Mouse (Mus musculus): ENCODE results near the gene Zbtb40. TPM values are rescaled to one million over a fixed set of nuclear protein-coding genes. Genes with fewer than 3 reads are reported as not detected.

Zbtb40 gene
- polyA plus RNA-seq, 1 experiment, result 24.9 TPM

DNA sequence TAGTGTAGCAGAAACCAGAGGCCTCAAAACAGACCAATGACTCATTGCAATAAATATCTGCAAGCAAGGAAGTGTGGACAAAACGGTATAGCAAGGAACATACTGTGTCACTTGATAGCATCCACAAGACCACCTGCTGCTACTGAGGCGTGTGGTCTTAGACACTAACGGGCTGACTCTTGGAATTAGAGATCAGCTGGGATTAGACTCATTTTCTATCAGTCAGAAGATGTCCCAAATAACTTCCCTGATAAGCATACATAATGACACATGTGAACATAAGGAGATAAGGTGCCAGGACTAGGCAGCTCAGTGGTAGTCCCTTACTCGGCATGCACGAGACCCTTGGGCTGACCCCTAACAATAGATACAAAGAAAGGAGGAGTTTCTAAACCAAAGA is 21.6 kb downstream of the Zbtb40 start:
- H3K4me3 ChIP-seq (ENCODE audit: control insufficient read depth, insufficient read depth, low read length), result no peak overlapping the region
- H3K36me3 ChIP-seq (ENCODE audit: control insufficient read depth, insufficient read depth, low read length), result no peaks in the 10 kb centered on the region
- 94% methylated on average over 5 of the region's 5 CpGs for WGBS
- DNase-seq, result no peak
- H3K4me1 ChIP-seq (replicated peaks; ENCODE audit: control insufficient read depth, insufficient read depth, low read length), result no peaks in the 10 kb centered on the region
- TF ChIP-seq CTCF (IDR thresholded peaks at IDR 0.05; ENCODE audit: borderline replicate concordance, control insufficient read depth, extremely low read depth, insufficient read depth, low read length, poor library complexity) (no peak), POLR2A (IDR thresholded peaks at IDR 0.05; ENCODE audit: control insufficient read depth, extremely low read depth, insufficient read depth, low read length, poor library complexity) (no peak)
- H3K27me3 ChIP-seq (ENCODE audit: control insufficient read depth, insufficient read depth, low read length), result no peaks in the 10 kb centered on the region
- no peak overlapping the region for H3K27ac ChIP-seq (ENCODE audit: control insufficient read depth, insufficient read depth, low read length)

DNA sequence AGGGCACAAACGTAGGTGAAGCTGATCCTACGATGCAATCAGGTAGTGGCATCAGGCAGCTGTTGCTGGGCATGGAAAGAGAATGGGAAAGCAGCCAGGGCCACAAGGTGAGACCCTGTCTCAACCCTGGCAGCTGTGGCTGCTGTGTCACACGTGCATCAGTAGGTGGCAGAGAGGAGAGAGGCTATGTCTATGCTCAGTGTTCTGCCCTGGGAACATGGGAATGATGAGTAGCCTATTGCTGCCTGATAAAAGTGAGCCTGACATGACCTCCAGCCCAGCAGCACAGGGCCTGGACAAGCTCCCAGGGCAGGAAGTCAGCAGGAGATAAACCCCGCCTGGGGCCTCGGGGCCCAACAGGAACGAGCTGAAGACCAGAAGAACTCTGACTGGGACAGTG is 23.0 kb downstream of the Zbtb40 start:
- no peak for DNase-seq
- 90% methylated on average over 6 of the region's 6 CpGs for WGBS
- Histone ChIP-seq H3K27me3 (ENCODE audit: control insufficient read depth, insufficient read depth, low read length) (no peaks in the 10 kb centered on the region), H3K4me1 (replicated peaks; ENCODE audit: control insufficient read depth, insufficient read depth, low read length) (no peaks in the 10 kb centered on the region), H3K4me3 (ENCODE audit: control insufficient read depth, insufficient read depth, low read length) (no peak overlapping the region), H3K27ac (ENCODE audit: control insufficient read depth, insufficient read depth, low read length) (no peak overlapping the region), H3K36me3 (ENCODE audit: control insufficient read depth, insufficient read depth, low read length) (no peaks in the 10 kb centered on the region)
- TF ChIP-seq POLR2A (IDR thresholded peaks at IDR 0.05; ENCODE audit: control insufficient read depth, extremely low read depth, insufficient read depth, low read length, poor library complexity), result no peak
- no peak for TF ChIP-seq CTCF (IDR thresholded peaks at IDR 0.05; ENCODE audit: borderline replicate concordance, control insufficient read depth, extremely low read depth, insufficient read depth, low read length, poor library complexity)

DNA sequence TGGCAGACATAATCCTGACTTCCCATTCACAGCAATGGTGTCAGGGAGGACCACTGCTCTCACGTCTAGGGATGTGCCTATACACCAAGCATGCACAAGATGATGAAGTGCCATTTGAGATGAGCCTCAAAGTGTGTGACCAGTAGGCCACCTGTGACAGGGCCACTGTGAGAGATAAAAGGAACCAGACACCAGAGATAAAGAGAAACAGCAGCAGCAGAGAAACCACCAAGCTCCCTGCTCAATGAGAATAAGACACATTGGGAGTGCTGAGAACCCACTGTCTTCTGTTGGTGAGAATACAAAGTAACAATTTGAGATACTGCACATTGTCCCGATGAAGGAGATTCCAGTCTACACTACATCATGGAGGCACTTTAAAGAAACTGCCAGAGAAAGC is 23.5 kb downstream of the Zbtb40 start:
- TF ChIP-seq POLR2A (IDR thresholded peaks at IDR 0.05; ENCODE audit: control insufficient read depth, extremely low read depth, insufficient read depth, low read length, poor library complexity), result no peak
- no peak for TF ChIP-seq CTCF (IDR thresholded peaks at IDR 0.05; ENCODE audit: borderline replicate concordance, control insufficient read depth, extremely low read depth, insufficient read depth, low read length, poor library complexity)
- 90% methylated on average over 2 of the region's 2 CpGs for WGBS
- Histone ChIP-seq H3K36me3 (ENCODE audit: control insufficient read depth, insufficient read depth, low read length) (no peaks in the 10 kb centered on the region), H3K4me1 (replicated peaks; ENCODE audit: control insufficient read depth, insufficient read depth, low read length) (no peaks in the 10 kb centered on the region), H3K27me3 (ENCODE audit: control insufficient read depth, insufficient read depth, low read length) (no peaks in the 10 kb centered on the region), H3K4me3 (ENCODE audit: control insufficient read depth, insufficient read depth, low read length) (no peak overlapping the region), H3K27ac (ENCODE audit: control insufficient read depth, insufficient read depth, low read length) (no peak overlapping the region)
- DNase-seq, result no peak

DNA sequence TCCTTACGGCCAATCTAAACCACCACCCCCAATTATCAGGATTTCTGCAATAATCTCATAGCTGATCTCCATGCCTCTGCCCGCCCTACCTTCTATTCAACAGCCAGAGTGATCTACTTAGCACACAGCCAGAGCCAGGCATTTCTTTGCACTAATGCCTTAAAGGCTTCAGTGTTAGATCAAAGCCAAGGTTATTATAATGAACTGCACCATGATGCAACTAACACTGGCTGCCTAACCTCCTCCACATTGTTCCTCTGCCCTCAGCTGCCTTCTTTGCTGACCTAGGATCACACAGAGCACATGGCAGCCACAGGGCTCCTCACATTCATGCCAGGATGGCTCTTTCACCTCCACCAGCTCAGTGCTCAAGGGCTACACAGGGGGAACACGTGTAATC is 28.5 kb downstream of the Zbtb40 start:
- WGBS, result 93% methylated on average over 3 of the region's 3 CpGs
- TF ChIP-seq POLR2A (IDR thresholded peaks at IDR 0.05; ENCODE audit: control insufficient read depth, extremely low read depth, insufficient read depth, low read length, poor library complexity) (no peak), CTCF (IDR thresholded peaks at IDR 0.05; ENCODE audit: borderline replicate concordance, control insufficient read depth, extremely low read depth, insufficient read depth, low read length, poor library complexity) (no peak)
- Histone ChIP-seq H3K4me1 (replicated peaks; ENCODE audit: control insufficient read depth, insufficient read depth, low read length) (no peaks in the 10 kb centered on the region), H3K36me3 (ENCODE audit: control insufficient read depth, insufficient read depth, low read length) (peaks cover 15% of the 10 kb centered on the region), H3K27me3 (ENCODE audit: control insufficient read depth, insufficient read depth, low read length) (no peaks in the 10 kb centered on the region), H3K27ac (ENCODE audit: control insufficient read depth, insufficient read depth, low read length) (no peak overlapping the region), H3K4me3 (ENCODE audit: control insufficient read depth, insufficient read depth, low read length) (no peak overlapping the region)
- no peak for DNase-seq

DNA sequence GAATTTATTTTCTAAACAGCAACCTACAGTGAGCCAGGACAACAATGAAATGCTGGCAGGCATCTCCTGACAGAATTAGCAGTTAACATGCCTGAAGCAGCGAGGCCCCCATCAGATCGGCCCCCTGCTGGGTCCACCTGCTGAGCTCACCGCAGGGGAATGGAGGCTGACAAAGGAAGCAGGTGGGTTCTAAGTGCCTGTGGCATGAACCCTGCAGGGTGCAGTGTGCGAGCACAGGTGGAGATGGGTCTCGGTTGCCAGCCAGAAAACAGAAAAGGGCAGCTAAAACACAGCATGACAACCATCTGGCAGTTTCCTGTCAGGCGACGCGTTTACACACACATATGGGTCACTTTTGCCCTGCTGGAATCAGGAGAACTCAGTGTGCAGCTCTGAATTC is 32.7 kb downstream of the Zbtb40 start:
- no peaks in the 10 kb centered on the region for H3K4me1 ChIP-seq (replicated peaks; ENCODE audit: control insufficient read depth, insufficient read depth, low read length)
- peaks cover 15% of the 10 kb centered on the region for H3K36me3 ChIP-seq (ENCODE audit: control insufficient read depth, insufficient read depth, low read length)
- no peak for DNase-seq
- H3K27ac ChIP-seq (ENCODE audit: control insufficient read depth, insufficient read depth, low read length), result no peak overlapping the region
- H3K4me3 ChIP-seq (ENCODE audit: control insufficient read depth, insufficient read depth, low read length), result no peak overlapping the region
- no peaks in the 10 kb centered on the region for H3K27me3 ChIP-seq (ENCODE audit: control insufficient read depth, insufficient read depth, low read length)
- WGBS, result 91% methylated on average over 8 of the region's 8 CpGs
- TF ChIP-seq POLR2A (IDR thresholded peaks at IDR 0.05; ENCODE audit: control insufficient read depth, extremely low read depth, insufficient read depth, low read length, poor library complexity) (no peak), CTCF (IDR thresholded peaks at IDR 0.05; ENCODE audit: borderline replicate concordance, control insufficient read depth, extremely low read depth, insufficient read depth, low read length, poor library complexity) (no peak)

DNA sequence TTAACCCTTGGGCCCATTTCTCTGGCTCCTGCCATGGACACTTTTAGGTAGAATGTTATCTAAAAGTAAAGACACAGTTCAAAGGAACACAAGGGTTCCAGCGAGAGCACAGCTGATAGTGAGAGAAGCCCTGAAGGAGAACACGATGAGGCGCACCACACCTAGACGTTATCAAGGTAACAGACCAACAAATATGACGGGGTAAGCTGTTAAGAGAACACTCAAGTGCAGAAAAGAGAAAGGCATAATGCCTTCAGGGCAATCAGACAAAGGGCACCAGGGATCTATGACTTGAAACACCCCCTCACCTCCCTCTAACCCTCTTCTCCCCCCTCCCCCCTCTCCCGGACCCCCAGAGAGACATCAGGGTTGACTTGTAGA is 33.1 kb downstream of the Zbtb40 start:
- H3K4me3 ChIP-seq (ENCODE audit: control insufficient read depth, insufficient read depth, low read length), result no peak overlapping the region
- TF ChIP-seq CTCF (IDR thresholded peaks at IDR 0.05; ENCODE audit: borderline replicate concordance, control insufficient read depth, extremely low read depth, insufficient read depth, low read length, poor library complexity), result no peak
- DNase-seq, result no peak
- no peak overlapping the region for H3K27ac ChIP-seq (ENCODE audit: control insufficient read depth, insufficient read depth, low read length)
- no peaks in the 10 kb centered on the region for H3K4me1 ChIP-seq (replicated peaks; ENCODE audit: control insufficient read depth, insufficient read depth, low read length)
- peaks cover 15% of the 10 kb centered on the region for H3K36me3 ChIP-seq (ENCODE audit: control insufficient read depth, insufficient read depth, low read length)
- no peaks in the 10 kb centered on the region for H3K27me3 ChIP-seq (ENCODE audit: control insufficient read depth, insufficient read depth, low read length)
- WGBS, result 96% methylated on average over 6 of the region's 6 CpGs

DNA sequence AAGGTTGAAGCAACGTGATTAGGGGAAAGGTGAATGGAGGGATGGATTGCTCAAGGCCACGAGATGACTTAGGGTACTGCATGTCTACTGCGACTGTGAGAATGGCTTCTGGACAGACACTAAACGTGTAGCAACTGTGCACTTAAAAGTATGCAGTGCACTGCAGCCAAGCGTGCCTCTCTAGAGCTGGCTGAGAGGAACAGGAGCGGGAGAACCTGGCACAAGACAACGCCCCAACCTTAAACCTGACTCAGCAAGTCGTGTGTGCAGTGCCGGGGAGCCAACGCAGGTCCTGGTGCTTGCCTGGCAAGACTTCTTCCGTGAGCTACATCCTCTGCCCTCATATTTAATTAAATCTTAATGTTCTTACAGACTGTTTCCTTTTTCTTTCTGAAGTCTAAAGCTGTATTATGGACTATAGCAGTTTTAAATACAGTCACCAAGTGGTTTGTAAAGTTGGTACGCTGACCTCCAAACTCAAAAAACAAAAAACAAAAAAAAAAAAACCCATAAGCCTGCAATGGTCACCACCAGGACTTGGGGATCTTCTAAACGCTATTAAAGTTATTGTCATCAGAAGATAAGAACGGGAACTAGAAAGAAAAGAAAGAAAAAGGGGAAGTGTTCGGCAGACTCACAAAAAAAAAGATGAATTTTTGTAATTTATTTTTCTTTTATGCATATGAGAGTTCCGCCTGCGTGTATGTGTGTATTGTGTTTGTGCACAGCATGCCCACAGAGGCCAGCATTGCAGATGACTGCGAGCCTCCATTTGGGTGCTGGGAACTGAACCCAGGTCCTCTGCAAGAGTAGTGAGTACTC is 33.7 kb downstream of the Zbtb40 start:
- WGBS, result 82% methylated on average over 18 of the region's 18 CpGs
- Histone ChIP-seq H3K4me3 (ENCODE audit: control insufficient read depth, insufficient read depth, low read length) (no peak overlapping the region), H3K27me3 (ENCODE audit: control insufficient read depth, insufficient read depth, low read length) (no peaks in the 10 kb centered on the region), H3K27ac (ENCODE audit: control insufficient read depth, insufficient read depth, low read length) (no peak overlapping the region), H3K36me3 (ENCODE audit: control insufficient read depth, insufficient read depth, low read length) (peaks cover 15% of the 10 kb centered on the region), H3K4me1 (replicated peaks; ENCODE audit: control insufficient read depth, insufficient read depth, low read length) (no peaks in the 10 kb centered on the region)
- no peak for DNase-seq
- TF ChIP-seq POLR2A (IDR thresholded peaks at IDR 0.05; ENCODE audit: control insufficient read depth, extremely low read depth, insufficient read depth, low read length, poor library complexity), result no peak
- TF ChIP-seq CTCF (IDR thresholded peaks at IDR 0.05; ENCODE audit: borderline replicate concordance, control insufficient read depth, extremely low read depth, insufficient read depth, low read length, poor library complexity), result no peak

Data from thymus, adult 2 months (tissue).